Mouse (Mus musculus) MEL (cell line): ENCODE results near the gene Fam149a. TPM values are rescaled to one million over a fixed set of nuclear protein-coding genes. Genes with fewer than 3 reads are reported as not detected.
"Not testable (repeated sequence)": the region's sequence is repeated elsewhere in the genome, so short reads cannot be mapped to it uniquely, and the experiment has no call there.

Experiments used
- DNase-seq: peaks from one replicate; pipeline ENCODE4 v3.0.0; 2011; ENCODE audit warnings: low read depth, low spot score
- H3K27ac ChIP-seq: 2 replicates; pipeline ENCODE4 v1.5.1; 2012; ENCODE audit warnings: low read depth, mild to moderate bottlenecking, control low read depth, low read length, moderate library complexity; ENCODE audit not compliant: control insufficient read depth
- H3K27me3 ChIP-seq, 2 experiments: fragments of 150-350 bp in 1 of 2; sonication (generic) in 1 of 2; 2 replicates each; pipeline ENCODE4 v1.6.1; 2012; ENCODE audit warnings: low read length in 2 of 2, mild to moderate bottlenecking in 2 of 2, improper control_type of control experiment in 1 of 2, moderate library complexity in 1 of 2; ENCODE audit not compliant: insufficient read depth in 2 of 2, control insufficient read depth in 1 of 2
- H3K36me3 ChIP-seq, 2 experiments: 2 replicates each; pipeline ENCODE4 v1.6.1; 2012 to 2014; ENCODE audit warnings: low read length in 2 of 2, improper control_type of control experiment in 1 of 2, inconsistent platforms in 1 of 2, mild to moderate bottlenecking in 1 of 2; ENCODE audit not compliant: insufficient read depth in 2 of 2, control insufficient read depth in 1 of 2
- H3K4me1 ChIP-seq, 2 experiments: fragments of 150-350 bp in 1 of 2; sonication (generic) in 1 of 2; 2 replicates each; pipeline ENCODE4 v1.6.1; 2012; ENCODE audit warnings: low read length in 2 of 2, improper control_type of control experiment in 1 of 2, mild to moderate bottlenecking in 1 of 2; ENCODE audit not compliant: insufficient read depth in 2 of 2, control insufficient read depth in 1 of 2
- H3K4me3 ChIP-seq, 2 experiments: fragments of 150-350 bp in 1 of 2; sonication (generic) in 1 of 2; 2 replicates each; pipeline ENCODE4 v1.5.1; 2012; ENCODE audit warnings: low read depth in 2 of 2, low read length in 2 of 2, mild to moderate bottlenecking in 2 of 2, moderate library complexity in 2 of 2, control low read depth in 1 of 2, improper control_type of control experiment in 1 of 2; ENCODE audit not compliant: control insufficient read depth in 1 of 2, insufficient read depth in 1 of 2
- H3K79me2 ChIP-seq: 2 replicates; pipeline ENCODE4 v1.6.1; 2012; ENCODE audit warnings: mild to moderate bottlenecking, low read length, moderate library complexity; ENCODE audit not compliant: control insufficient read depth, poor library complexity, insufficient read depth
- H3K9ac ChIP-seq: 2 replicates; pipeline ENCODE4 v1.6.1; 2012; ENCODE audit warnings: low read depth, mild to moderate bottlenecking, control low read depth, low read length, moderate library complexity; ENCODE audit not compliant: control insufficient read depth, poor library complexity, severe bottlenecking
- H3K9me3 ChIP-seq: fragments of 150-350 bp; sonication (generic); replicated peaks from 2 replicates; pipeline ENCODE4 v1.6.1; 2012; ENCODE audit warnings: mild to moderate bottlenecking, low read length, improper control_type of control experiment, moderate library complexity; ENCODE audit not compliant: insufficient read depth
- CHD1 ChIP-seq: IDR thresholded peaks from 2 replicates; pipeline ENCODE4 v1.6.1; 2012; ENCODE audit warnings: low read depth, mild to moderate bottlenecking, inconsistent platforms, low read length, improper control_type of control experiment
- CTCF ChIP-seq, 3 experiments: IDR thresholded peaks in 2 of 3; conservative IDR thresholded peaks in 1 of 3; 2 replicates each; pipeline ENCODE4 v1.5.1; 2011 to 2012; ENCODE audit warnings: low read length in 3 of 3, low read depth in 2 of 3, mild to moderate bottlenecking in 2 of 3, improper control_type of control experiment in 1 of 3, inconsistent platforms in 1 of 3, mixed read lengths in 1 of 3, moderate library complexity in 1 of 3; ENCODE audit not compliant: control insufficient read depth in 1 of 3, insufficient read depth in 1 of 3, poor library complexity in 1 of 3, severe bottlenecking in 1 of 3
- ETS1 ChIP-seq: IDR thresholded peaks from 2 replicates; pipeline ENCODE4 v1.6.1; 2012; ENCODE audit warnings: low read depth, mild to moderate bottlenecking, inconsistent platforms, low read length, improper control_type of control experiment, moderate library complexity
- GATA1 ChIP-seq: IDR thresholded peaks from 2 replicates; pipeline ENCODE4 v1.6.1; 2011; ENCODE audit warnings: low read depth, low read length, improper control_type of control experiment
- HCFC1 ChIP-seq: IDR thresholded peaks from 2 replicates; pipeline ENCODE4 v1.6.1; 2012; ENCODE audit warnings: low read depth, mild to moderate bottlenecking, inconsistent platforms, low read length, improper control_type of control experiment, moderate library complexity
- KAT2A ChIP-seq: conservative IDR thresholded peaks from 2 replicates; pipeline ENCODE4 v1.6.1; 2012; ENCODE audit warnings: low read depth, low read length, improper control_type of control experiment, inconsistent platforms
- MAX ChIP-seq: IDR thresholded peaks from 2 replicates; pipeline ENCODE4 v1.6.1; 2011; ENCODE audit warnings: low read length, improper control_type of control experiment
- MAZ ChIP-seq: IDR thresholded peaks from 2 replicates; pipeline ENCODE4 v1.6.1; 2012; ENCODE audit warnings: low read depth, mild to moderate bottlenecking, inconsistent platforms, low read length, improper control_type of control experiment
- MYB ChIP-seq: IDR thresholded peaks from 2 replicates; pipeline ENCODE4 v1.6.1; 2011; ENCODE audit warnings: mild to moderate bottlenecking, low read depth, low read length, improper control_type of control experiment
- NELFE ChIP-seq: IDR thresholded peaks from 2 replicates; pipeline ENCODE4 v1.6.1; 2011; ENCODE audit warnings: low read depth, low read length, improper control_type of control experiment
- NRF1 ChIP-seq: IDR thresholded peaks from 2 replicates; pipeline ENCODE4 v1.6.1; 2014; ENCODE audit warnings: low read depth, mild to moderate bottlenecking, inconsistent platforms, low read length, improper control_type of control experiment, moderate library complexity; ENCODE audit not compliant: poor library complexity, insufficient read depth, severe bottlenecking
- POLR2A ChIP-seq, 2 experiments: IDR thresholded peaks; 2 replicates each; pipeline ENCODE4 v1.6.1; 2011 to 2012; ENCODE audit warnings: low read length in 2 of 2, mild to moderate bottlenecking in 2 of 2, control low read depth in 1 of 2, improper control_type of control experiment in 1 of 2, low read depth in 1 of 2, moderate library complexity in 1 of 2; ENCODE audit not compliant: control insufficient read depth in 1 of 2, insufficient read depth in 1 of 2, poor library complexity in 1 of 2
- RAD21 ChIP-seq: IDR thresholded peaks from 2 replicates; pipeline ENCODE4 v1.6.1; 2011; ENCODE audit warnings: mild to moderate bottlenecking, low read depth, low read length, improper control_type of control experiment
- RCOR1 ChIP-seq: IDR thresholded peaks from 2 replicates; pipeline ENCODE4 v1.6.1; 2012; ENCODE audit warnings: low read depth, mild to moderate bottlenecking, inconsistent platforms, low read length, improper control_type of control experiment
- SIN3A ChIP-seq: IDR thresholded peaks from 2 replicates; pipeline ENCODE4 v1.6.1; 2012; ENCODE audit warnings: low read length, improper control_type of control experiment, inconsistent platforms
- SMC3 ChIP-seq: IDR thresholded peaks from 2 replicates; pipeline ENCODE4 v1.6.1; 2011; ENCODE audit warnings: low read depth, low read length, improper control_type of control experiment
- TBP ChIP-seq: IDR thresholded peaks from 2 replicates; pipeline ENCODE4 v1.8.0; 2011; ENCODE audit warnings: low read depth, low read length, improper control_type of control experiment
- ZC3H11A ChIP-seq: IDR thresholded peaks from 2 replicates; pipeline ENCODE4 v1.6.1; 2012; ENCODE audit warnings: low read depth, mild to moderate bottlenecking, inconsistent platforms, low read length, improper control_type of control experiment
- ZMIZ1 ChIP-seq: IDR thresholded peaks from 2 replicates; pipeline ENCODE4 v1.6.1; 2012; ENCODE audit warnings: low read depth, mild to moderate bottlenecking, inconsistent platforms, low read length, improper control_type of control experiment, moderate library complexity
- polyA plus RNA-seq, 2 experiments: library from polyadenylated mRNA; stranded (reverse) in 1 of 2; unstranded in 1 of 2; fragments of >175 nt in 1 of 2; fragments of >200 nt in 1 of 2; gene quantifications; 2 replicates each; pipeline versions ENCODE4 v1.2.1 to v1.2.4; 2012; ENCODE audit warnings: low replicate concordance in 2 of 2, low read depth in 1 of 2; ENCODE audit not compliant: insufficient read length in 2 of 2, insufficient read depth in 1 of 2, missing spikeins in 1 of 2
- total RNA-seq: library from RNA; depleted of rRNA; stranded (reverse); fragments of 300-350 nt; gene quantifications from 2 replicates; pipeline ENCODE4 v1.2.3, GENCODE M21; 2012

Fam149a gene
- total and polyA plus RNA-seq, 3 experiments = not detected

GRCm38 (mm10) chr8:45327076-45327475 is 55.0 kb downstream of the Fam149a start:
- not testable (repeated sequence) for DNase-seq, H3K27me3 ChIP-seq, H3K36me3 ChIP-seq

DNA sequence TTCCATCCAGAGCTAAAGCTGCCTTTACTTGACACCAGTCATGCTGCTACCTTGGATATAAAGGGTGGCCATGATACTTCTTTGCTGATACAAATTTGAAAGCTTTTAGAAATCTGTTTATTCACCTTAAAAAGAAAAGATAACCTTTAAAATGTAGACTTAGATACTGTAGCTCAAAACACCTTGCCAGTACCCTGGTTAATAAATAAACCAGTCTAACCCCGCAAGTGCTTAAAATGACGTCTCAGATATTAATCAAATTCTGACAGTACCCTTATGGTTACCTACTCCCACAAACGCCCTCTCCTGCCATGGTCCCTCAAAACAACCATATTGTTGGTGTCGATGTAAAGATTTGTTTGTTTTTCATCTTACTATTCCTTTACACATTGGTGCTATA is 57.9 kb downstream of the Fam149a start:
- Histone ChIP-seq H3K4me1 (no peaks in the 10 kb centered on the region), H3K79me2 (no peaks in the 10 kb centered on the region), H3K4me3 (no peak overlapping the region), H3K36me3 (no peaks in the 10 kb centered on the region)
- TF ChIP-seq KAT2A (no peak), MYB (no peak), ZMIZ1 (no peak), NELFE (no peak), MAX (no peak), SIN3A (no peak), POLR2A (IDR thresholded peaks at IDR 0.05; ENCODE audit: control insufficient read depth in 1 of 2, insufficient read depth in 1 of 2, low read depth in 1 of 2, low read length in 2 of 2, poor library complexity in 1 of 2) (no peak)
- TF ChIP-seq, all 39 proteins: peak for 0
- H3K9ac ChIP-seq = no peak overlapping the region
- DNase-seq = no peak
- no peaks in the 10 kb centered on the region for H3K9me3 ChIP-seq
- H3K27me3 ChIP-seq = no peaks in the 10 kb centered on the region
- no peak overlapping the region for H3K27ac ChIP-seq

More at GRCm38 (mm10) chr8:45327076-45327475, 55.0 kb downstream of the Fam149a start:
- not testable (repeated sequence) for H3K27ac ChIP-seq, H3K79me2 ChIP-seq, H3K9ac ChIP-seq, H3K4me1 ChIP-seq, H3K4me3 ChIP-seq, H3K9me3 ChIP-seq

- no peak for TF ChIP-seq ZC3H11A
- no peak for TF ChIP-seq RCOR1
- no peak for TF ChIP-seq GATA1
- no peak for TF ChIP-seq CHD1
- no peak for TF ChIP-seq NELFE
- no peak for TF ChIP-seq HCFC1
- TF ChIP-seq CTCF (IDR thresholded peaks at IDR 0.05 in 2 of 3, conservative IDR thresholded peaks at IDR 0.05 in 1 of 3; ENCODE audit: control insufficient read depth in 1 of 3, insufficient read depth in 1 of 3, low read depth in 2 of 3, low read length in 3 of 3, poor library complexity in 1 of 3, severe bottlenecking in 1 of 3) = no peak
- no peak for TF ChIP-seq POLR2A (IDR thresholded peaks at IDR 0.05; ENCODE audit: control insufficient read depth in 1 of 2, insufficient read depth in 1 of 2, low read depth in 1 of 2, low read length in 2 of 2, poor library complexity in 1 of 2)
- TF ChIP-seq ETS1 = no peak
- TF ChIP-seq KAT2A = no peak
- TF ChIP-seq MAZ = no peak
- no peak for TF ChIP-seq TBP
- TF ChIP-seq NRF1 = no peak
- TF ChIP-seq SMC3 = no peak
- no peak for TF ChIP-seq RAD21
- no peak overlapping the region for H3K27ac ChIP-seq
Measured at GRCm38 (mm10) chr8:45321365-45321764, 60.7 kb downstream of the Fam149a start.

More at GRCm38 (mm10) chr8:45321365-45321764, 60.7 kb downstream of the Fam149a start:
- no peaks in the 10 kb centered on the region for H3K27me3 ChIP-seq
- no peak for DNase-seq
- no peaks in the 10 kb centered on the region for H3K36me3 ChIP-seq
- no peak overlapping the region for H3K4me3 ChIP-seq
- no peak overlapping the region for H3K9ac ChIP-seq
- no peaks in the 10 kb centered on the region for H3K79me2 ChIP-seq
- H3K4me1 ChIP-seq = no peaks in the 10 kb centered on the region
- H3K9me3 ChIP-seq = no peaks in the 10 kb centered on the region
